Mouse (Mus musculus): ENCODE results near the gene Prss47.

DNA sequence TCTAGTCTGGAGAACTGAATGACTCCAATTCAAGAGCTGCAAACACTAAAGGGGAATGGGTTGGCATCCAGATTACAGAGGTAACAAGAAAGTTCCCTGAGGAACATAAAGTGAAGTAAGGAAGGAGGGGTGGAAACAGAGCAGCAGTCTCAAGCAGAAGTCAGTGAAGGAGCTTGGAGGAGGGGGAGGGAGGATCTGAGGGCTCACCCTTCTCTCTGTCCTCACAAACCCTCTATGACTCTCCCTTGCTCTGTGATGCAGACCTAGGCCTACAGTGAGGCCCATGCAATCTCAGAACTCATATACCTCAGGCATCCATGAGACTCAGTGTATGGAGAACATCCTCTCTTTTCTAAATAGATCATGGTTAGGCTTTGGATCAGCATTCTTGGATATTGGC is 19.8 kb downstream of the Prss47 start, which contains the start of gene Spata31d1c:
- no peak for TF ChIP-seq POLR2A (IDR thresholded peaks at IDR 0.05; ENCODE audit: low read depth, low read length)
- no peak for TF ChIP-seq CTCF (conservative IDR thresholded peaks at IDR 0.05; ENCODE audit: insufficient read depth, insufficient read length, low read depth, low read length)
